ENCODE assay signal across 9 mouse cellular contexts in the genomic region with DNA sequence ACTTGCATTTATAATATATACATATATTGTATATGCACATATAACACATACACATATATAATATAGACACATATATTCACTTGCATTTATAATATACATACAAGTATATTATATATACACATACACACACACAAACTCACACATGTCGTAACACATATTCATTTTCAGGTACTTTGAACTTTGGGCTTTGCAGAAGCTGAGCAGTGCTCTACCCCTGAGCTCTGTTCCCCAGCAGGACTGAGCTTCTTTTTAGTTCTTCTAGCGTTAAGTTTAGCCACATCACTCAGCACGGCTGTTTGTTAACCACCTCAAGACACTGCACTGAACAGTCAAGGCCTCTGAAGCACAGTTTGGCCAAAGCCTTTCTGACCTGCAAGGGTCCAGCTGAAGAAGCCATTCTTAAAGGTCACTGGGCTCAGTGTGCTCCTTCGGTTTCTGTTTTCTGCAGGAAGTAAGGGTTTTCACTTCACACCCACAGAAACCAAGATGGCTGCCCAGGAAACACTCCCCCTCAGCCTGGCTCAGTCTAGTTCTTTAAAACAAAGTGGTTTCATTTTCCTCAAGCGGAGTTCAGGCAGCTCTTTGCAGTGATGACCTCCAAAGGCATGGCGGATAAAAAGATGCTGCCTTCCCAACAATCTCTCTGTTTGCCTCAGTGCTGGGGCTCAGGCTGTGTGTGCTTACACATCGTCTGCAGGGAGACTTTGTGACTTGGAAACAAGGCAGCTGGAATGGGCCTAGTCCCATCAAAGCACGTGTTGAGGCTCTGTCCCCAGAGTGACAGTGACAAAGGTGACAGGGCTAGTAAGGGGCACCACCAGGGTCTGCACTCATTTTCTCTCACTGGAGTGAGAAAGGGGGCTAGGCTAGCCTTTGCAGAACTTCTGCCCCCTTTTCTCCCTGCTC.
DNase-seq lines count a peak whose midpoint lies in the region; ATAC-seq and TF ChIP-seq lines count a peak whose summit lies in the region.
"Had no signal": no experiment of that assay in that cellular context is flagged by ENCODE, and none has a peak within 500 bp of the region (broad histone marks: within the 10 kb centered on the region; RNA-seq: fewer than 3 reads in every experiment).

No protein-coding gene starts in this region.

- H3K27me3 ChIP-seq in heart, adult 2 months (ENCODE audit: control insufficient read depth, insufficient read depth, low read length): no peaks in the 10 kb centered on the region
- no peaks in the 10 kb centered on the region for H3K27me3 ChIP-seq in heart, embryonic 11.5 days (ENCODE audit: control insufficient read depth, insufficient read depth, low read length)

- no peak for TF ChIP-seq CTCF in heart, adult 2 months (IDR thresholded peaks at IDR 0.05)

- TF ChIP-seq EP300 in heart, adult 2 months (IDR thresholded peaks at IDR 0.05; ENCODE audit: insufficient read depth, low read depth, low read length): peak; percentile 83; the same call in 1 of the 2 replicates

- 61% methylated on average over 8 of the region's 8 CpGs for WGBS in heart, adult 2 months
- WGBS in heart, embryonic 11.5 days (ENCODE audit: insufficient replicate concordance): 65% methylated on average over 8 of the region's 8 CpGs

- peak overlapping the region; percentile 50; the same call in 1 of the 2 replicates for H3K27ac ChIP-seq in heart, adult 2 months
- H3K27ac ChIP-seq in heart, embryonic 11.5 days (ENCODE audit: low read depth, low read length): no peak overlapping the region

- no peak overlapping the region for H3K4me2 ChIP-seq in heart, embryonic 11.5 days

- no peak for TF ChIP-seq POLR2A in heart, adult 2 months (IDR thresholded peaks at IDR 0.05; ENCODE audit: insufficient read depth, low read depth, low read length)

- no peak overlapping the region for H3K4me3 ChIP-seq in heart, adult 2 months
- no peak overlapping the region for H3K4me3 ChIP-seq in heart, embryonic 11.5 days (ENCODE audit: low read depth, low read length)

- no peak overlapping the region for H3K9ac ChIP-seq in heart, adult 2 months (ENCODE audit: low read depth, low read length)
- H3K9ac ChIP-seq in heart, embryonic 11.5 days (ENCODE audit: low read depth, low read length): no peak overlapping the region

- no peak for ATAC-seq in heart, embryonic 11.5 days (replicated peaks; ENCODE audit: insufficient number of reproducible peaks, low FRiP score, low TSS enrichment)
- peak; percentile 85 for ATAC-seq in neutrophil, adult 5-6 weeks (ENCODE audit: extremely low read depth, insufficient number of reproducible peaks, low FRiP score, poor library complexity, severe bottlenecking)
- ATAC-seq in frontal cortex, adult (ENCODE audit: low TSS enrichment): no peak

- peak in 1 of 2 experiments; percentile 60 for DNase-seq in heart, adult 2 months
- DNase-seq in spleen, adult 18-20 months: peak; percentile 47 to 50
- DNase-seq in spleen, adult 12 weeks (ENCODE audit: low spot score): no peak
- no peak for DNase-seq in kidney, postnatal 10 days
- no peak for DNase-seq in right cerebral cortex, postnatal 25 days
- DNase-seq: liver had no signal

- intact Hi-C loops in heart, adult 2 months (cut with DNase I): loop anchor here (5.0 kb wide), 1 partner anchor 184 kb away; no protein-coding TSS in a partner anchor

- H3K9me3 ChIP-seq in heart, embryonic 11.5 days (replicated peaks; ENCODE audit: control insufficient read depth, low read length): no peaks in the 10 kb centered on the region

- peaks cover 2% of the 10 kb centered on the region; the same call in 1 of the 2 replicates for H3K4me1 ChIP-seq in heart, adult 2 months (ENCODE audit: control insufficient read depth, insufficient read depth, low read length)
- no peaks in the 10 kb centered on the region for H3K4me1 ChIP-seq in heart, embryonic 11.5 days (ENCODE audit: control insufficient read depth, insufficient read depth, low read length)

- H3K79me2 ChIP-seq in heart, adult 2 months (replicated peaks; ENCODE audit: control insufficient read depth, insufficient read depth, low read length): no peaks in the 10 kb centered on the region

- no peaks in the 10 kb centered on the region for H3K36me3 ChIP-seq in heart, adult 2 months (ENCODE audit: control insufficient read depth, insufficient read depth, low read length)
- no peaks in the 10 kb centered on the region for H3K36me3 ChIP-seq in heart, embryonic 11.5 days (ENCODE audit: control insufficient read depth, insufficient read depth, low read length)

Comparison
In these comparisons a context has a peak if more than half of its experiments do, and no peak if none do; other contexts are left out.
1. DNase-seq: peak in spleen, adult 18-20 months (2 of 2); none in spleen, adult 12 weeks (single experiment), kidney, postnatal 10 days (single experiment) and right cerebral cortex, postnatal 25 days (single experiment).